Mouse (Mus musculus) WW6 (cell line): ENCODE measurements around the gene Syce3.
A peak's percentile ranks its signal among the peaks of the same experiment; 100 is the strongest.

Experiments
- DNase-seq: peaks from one replicate; pipeline ENCODE4 v3.0.0-alpha.2; 2013; ENCODE audit warnings: low read depth, low spot score

Gene Syce3

DNA sequence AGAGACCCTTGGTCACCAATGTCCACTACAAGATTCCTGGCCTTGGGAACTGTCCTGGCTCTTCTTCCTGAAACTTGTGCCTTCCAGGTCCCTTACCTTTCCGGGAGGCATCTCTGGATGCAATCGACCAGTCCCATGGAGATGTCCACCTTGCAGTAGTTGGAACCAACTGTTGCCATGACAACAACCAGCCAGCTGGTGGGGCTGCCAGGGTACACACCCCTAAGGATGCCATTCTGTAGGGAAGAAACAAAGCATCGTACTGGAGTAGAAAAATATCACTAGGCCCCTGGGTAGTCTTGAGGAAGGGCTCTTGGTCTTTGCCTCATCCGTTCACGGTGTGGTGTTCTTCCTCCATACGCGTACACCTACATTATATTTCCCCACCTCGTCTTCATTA lies 14.3 kb upstream of the Syce3 start:
- DNase-seq: no peak

DNA sequence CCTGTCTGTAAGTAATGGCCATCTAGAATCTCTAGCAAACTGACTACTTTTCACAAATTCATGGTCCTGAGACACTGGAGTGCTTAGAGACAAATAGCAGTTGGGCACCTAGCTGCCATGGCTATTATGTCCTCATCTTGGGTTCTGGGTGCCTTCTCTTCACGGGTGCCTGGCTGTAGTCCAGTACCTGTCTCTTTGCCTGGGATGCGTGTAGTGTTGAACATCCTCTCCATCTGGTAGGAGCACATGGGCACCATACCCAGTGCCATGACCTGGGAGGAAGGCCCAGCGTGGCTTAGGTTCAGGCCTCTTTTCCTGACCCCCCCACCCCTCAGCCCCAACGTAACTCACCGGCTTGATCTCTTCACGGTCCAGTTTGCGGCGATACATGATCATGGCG lies 11.6 kb upstream of the Syce3 start:
- no peak for DNase-seq

DNA sequence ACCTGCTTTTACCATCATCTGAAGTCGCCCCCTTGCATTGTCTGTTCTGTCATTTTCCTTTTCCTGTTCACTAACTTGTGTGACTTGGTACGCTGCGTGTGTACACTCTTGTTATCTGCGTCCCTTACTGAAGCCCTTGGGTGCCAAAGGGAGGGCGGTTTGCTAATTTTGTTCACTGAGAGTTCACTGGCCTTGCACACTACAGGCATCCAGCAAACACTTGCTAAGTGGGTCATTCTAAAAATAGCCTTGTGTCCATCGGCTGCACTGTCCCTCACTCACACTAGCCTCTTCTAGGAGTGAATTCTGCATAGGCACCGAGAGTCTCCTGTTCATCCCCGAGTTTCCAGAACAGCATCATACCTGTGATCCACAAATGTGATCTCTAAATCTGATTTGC lies 5.0 kb upstream of the Syce3 start:
- no peak for DNase-seq

DNA sequence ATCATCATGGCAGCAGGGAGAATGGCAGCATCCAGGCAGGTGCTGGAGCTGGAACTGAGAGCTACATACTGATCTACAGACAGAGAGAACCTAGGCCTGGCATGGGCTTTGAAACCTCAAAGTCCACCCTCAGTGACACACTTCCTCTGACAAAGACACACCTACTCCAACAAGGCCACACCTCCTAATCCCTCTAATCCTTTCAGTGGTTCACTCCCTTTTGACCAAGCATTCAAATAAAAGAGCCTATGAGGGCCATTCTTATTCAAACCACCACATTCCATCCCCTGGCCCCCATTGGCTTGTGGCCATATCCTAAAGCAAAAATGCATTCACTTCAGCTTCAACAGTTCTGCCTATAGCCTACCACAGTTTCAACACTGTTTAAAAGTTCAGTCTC lies 3.6 kb downstream of the Syce3 start:
- no peak for DNase-seq

DNA sequence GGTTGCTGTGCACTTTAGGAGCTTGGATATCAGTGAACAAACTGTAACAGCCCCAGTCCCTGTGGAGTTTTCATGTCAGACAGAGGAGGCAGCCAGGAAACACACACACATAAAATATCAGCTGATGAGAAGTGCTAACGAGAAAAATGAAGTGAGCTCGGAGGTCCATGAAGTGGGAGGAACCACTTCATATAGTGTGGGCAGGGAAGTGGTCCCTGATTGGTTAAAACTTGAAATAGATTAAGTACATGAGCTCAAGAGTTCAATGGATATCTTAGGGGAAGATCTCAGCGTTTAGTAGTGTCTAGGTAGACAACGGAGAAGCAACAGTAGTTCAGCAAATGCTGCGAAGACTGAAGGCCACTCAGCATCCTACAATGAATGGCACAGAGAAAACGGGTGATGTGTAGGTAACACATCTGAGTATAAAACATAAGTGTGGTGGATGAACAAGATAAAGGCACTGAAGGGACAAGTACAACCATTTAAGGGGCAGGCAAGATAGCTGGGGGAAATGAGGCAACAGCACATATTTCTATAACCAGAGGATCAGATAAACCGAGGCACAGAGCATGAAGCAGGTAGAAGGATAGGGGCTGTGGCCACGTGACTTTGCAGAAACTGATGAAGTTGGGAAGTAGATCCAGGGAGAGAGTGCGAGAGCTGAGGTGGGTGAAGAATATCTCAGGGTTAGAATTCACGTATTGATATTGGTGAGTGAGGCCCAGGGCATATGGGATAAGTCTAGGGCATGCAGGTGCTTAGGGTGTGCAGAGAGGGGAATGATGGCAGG lies 5.3 kb downstream of the Syce3 start:
- no peak for DNase-seq

DNA sequence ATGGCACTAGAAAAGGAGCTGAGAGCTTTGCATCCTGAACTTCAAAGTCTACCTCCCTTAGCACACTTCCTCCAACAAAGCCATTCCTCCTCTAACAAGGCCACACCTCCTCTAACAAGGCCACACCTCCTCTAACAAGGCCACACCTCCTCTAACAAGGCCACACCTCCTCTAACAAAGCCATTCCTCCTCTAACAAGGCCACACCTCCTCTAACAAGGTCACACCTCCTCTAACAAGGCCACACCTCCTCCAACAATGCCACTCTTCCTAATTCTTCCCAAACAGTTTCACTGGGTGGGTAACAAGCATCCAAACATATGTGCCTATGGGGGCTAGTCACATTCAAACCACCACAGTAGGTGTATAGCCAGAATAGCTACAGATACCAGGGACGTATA lies 7.8 kb downstream of the Syce3 start:
- no peak for DNase-seq

DNA sequence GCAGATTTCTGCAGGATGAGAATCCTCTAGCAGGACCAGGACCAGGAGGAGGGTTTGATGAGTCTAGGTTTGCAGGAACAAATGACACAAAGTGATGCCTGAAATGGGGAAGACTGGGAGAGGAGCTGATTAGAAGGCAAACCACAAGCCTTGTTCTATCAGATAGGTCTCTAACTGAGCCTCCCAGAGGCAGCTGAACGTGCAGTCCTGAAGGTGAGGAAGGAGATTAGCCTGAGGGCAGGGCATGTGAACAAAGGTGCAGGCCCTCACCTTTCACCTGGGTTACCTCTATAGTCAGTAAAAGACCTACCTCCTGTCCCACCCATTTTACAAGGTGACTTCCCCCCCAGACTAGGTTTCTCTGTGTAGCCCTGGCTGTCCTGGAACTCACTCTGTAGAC lies 10.6 kb downstream of the Syce3 start:
- no peak for DNase-seq

DNA sequence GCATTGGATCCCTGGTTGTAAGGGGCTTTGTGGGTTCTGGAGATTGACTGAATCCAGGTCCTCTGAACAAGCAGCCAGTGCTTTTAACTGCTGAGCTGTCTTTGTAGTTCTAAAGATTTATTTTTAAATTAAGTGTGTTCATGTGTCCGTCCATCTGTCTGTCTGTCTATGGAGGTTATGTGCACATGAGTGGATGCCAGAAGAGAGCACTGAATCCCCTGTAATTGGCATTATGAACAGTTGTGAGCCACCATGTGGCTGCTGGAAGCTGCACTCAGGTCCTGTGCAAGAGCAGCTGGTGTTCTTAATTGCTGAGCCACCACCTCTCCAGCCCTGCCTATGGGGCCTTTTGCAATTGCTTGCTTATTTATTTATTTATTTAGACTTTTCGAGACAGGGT lies 12.2 kb downstream of the Syce3 start:
- DNase-seq: no peak

DNA sequence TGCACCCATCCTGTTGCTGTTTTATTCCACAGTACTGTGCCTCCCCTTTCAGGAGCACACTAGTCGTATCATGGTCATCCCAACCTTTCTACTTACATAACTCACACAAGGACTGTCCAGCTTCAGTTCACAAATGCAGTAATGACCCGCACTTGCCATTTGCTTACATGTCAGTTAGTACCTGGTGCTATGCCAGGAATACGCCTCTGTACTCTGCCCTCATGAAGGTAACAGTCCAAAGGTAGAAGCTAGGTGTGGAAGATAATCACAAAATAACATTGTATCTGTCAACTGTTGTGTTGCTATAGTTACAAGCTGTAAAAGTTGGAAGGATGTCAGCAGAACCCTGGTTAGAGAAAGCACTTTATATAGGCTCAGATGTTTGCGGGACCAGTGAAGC lies 13.4 kb downstream of the Syce3 start:
- DNase-seq: no peak

DNA sequence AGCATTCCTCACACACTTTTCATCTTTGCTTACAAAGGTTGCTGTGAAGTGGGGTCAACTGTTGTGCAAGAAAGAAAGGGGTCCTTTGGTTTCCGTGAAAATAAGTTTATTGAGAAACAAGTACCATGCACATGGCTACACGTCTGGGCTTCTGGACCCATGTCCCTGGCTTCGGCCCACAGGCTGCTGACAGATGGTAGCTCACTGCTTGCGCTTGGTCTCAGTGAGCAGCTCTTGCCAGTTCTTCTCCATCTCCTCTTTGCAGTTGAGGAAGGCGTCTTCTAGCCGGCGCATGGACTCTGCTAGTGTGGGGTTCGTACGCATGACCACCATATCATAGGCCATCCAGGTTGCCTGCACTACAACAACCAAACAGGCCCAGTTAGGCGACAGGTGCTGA lies 20.2 kb downstream of the Syce3 start:
- DNase-seq: no peak

DNA sequence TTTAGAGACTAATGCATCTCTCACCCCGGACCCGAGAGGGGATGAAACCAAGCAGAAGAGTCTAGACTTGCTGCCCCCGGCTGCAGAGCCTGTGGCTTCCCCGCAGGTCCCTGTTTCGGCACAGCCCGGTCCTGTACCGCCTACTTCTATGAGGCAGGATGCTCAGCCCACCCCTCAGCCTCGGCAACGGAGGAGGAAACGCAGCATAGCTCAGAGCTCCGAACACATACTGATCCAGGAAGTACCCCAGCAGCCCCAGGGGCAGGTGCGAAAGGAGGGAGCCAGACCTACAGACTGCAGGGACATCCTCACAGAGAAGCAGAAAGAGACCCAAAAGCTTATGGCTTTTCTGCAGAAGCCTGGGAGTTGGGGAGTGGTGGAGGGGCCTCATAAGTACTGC lies 23.2 kb downstream of the Syce3 start:
- no peak for DNase-seq

DNA sequence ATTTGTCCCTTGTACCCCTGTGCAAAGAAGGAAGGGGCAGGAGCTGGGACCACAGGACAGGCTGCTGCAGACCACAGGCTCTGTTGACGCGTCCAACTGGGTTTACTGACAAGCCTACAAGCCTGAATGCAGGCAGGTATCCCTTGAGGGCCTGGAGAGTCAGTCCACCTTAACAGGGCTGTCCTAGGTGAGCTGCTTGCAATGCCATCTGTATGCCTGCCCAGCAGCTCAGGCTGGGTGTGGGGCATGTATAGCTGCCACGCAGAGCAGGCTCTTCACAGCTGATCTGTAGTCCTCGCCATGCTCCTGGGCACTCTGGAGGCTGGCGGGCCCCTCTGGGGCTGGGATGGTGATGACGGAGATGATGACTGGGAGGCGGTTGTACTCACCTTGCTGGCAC lies 25.7 kb downstream of the Syce3 start, which contains the start of gene Klhdc7b:
TSS of gene Klhdc7b (plus strand) at position 301 of the 400 bp plus-strand sequence.
- no peak for DNase-seq

DNA sequence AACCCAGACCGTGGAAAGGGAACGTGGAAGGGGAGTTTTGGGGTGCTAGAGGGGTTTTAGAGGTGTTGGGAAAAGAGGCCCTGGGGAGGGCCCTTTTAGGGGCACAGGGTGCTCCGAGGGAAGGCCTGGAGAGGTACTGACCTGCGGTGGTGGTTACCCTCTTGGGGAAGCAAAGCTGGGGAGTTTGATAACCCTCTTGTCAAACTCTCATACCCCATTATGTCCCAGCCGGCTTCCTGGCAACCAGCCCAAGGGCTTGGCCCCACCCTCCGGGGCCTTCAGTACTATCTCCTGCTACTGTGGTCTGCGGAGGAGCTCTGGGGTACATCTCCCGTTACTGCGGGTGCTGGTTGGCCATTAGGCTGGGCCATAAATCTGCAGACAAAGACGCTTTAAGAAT lies 30.9 kb downstream of the Syce3 start:
- DNase-seq: no peak

DNA sequence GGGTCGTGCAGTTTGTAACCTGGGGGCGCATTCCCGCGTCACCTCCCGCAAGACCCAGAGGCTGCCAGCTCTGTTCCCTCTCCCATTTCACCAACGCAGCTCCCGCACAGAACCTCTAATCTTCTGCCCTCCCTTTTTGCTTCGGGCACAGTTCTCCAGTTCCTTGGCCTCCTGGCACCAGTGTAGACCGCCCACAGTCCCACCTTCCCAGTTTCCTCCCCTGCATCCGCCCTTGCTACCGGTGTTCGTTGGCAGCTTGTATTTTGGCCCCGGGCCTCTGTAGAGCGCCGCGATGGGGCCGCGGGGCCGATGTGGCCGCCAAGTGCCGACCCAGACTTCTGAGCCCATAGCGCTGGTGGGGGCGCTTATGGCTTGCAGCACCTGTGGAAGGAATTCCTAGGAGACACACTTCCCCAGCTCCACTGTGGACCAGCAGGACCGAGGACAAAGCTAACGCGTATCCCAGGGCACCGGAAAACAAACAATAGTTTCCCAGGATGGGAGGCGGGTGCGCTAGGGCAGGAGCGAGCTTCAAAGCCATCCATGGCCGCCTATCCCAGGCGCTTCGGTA lies 31.4 kb downstream of the Syce3 start, which contains the start of gene Odf3b:
TSS of gene Odf3b (minus strand) at position 452 of the 571 bp plus-strand sequence.
- no peak for DNase-seq

DNA sequence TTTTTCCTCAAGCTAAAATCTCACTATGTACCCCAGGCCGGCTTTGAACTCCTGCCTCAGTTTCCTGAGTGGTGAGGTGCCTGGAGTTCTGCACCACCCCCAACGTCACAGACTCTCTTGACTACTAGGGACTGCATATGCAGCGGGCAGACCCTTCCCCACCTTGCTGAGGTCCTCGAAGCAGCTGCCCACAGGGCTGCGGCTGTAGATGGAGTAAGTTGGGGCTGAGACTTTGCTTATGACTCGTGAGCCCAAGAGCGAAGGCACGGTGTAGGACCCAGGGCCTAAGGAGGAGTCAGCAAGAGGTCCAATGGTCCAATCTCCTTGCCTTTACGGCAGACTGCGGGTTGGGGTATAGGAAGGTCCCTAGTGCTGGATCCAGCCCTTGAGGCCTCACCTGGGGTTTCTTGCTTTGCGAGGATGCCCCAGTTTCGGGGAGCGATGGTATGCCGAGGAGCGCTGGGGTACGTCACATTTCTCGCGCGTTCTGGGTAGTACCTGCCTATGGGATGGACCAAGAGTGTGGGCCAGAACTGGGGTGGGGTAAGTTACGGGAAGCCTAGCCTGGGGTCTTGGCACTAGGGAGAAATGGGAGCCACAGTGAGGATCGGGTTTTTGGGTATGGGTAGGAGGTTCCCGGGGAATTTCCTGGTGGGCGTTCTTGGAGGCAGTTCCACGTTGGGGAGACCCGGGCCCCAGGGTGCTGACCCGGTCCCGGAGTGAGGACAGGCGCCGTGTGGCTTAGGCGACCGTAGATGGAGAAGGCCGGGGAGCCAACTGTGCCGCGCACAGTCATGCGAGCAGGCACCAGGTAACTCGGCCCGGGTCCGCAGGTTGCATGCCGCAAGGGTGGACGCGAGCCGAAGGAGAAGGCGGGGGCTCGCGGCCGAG lies 32.1 kb downstream of the Syce3 start:
- DNase-seq: no peak

DNA sequence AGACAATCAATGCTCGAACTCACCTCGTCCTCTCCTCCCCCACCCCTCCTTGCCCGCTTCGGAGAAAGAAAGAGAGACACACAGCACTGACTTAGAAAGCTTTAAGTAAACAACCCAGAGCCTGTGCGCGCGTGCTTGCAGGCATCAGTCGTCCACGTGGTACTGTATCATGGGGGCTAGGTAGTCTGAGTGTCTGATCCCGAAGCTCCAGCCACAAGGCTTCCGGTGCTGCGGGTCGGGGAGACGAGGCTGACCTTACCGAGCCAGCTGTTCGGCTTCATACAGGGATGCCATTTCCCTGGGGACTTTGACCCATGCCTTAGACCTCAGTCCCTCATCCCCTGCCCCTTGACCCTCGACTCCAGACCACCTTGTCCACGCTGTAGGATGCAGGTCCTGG lies 32.9 kb downstream of the Syce3 start:
- DNase-seq: no peak

DNA sequence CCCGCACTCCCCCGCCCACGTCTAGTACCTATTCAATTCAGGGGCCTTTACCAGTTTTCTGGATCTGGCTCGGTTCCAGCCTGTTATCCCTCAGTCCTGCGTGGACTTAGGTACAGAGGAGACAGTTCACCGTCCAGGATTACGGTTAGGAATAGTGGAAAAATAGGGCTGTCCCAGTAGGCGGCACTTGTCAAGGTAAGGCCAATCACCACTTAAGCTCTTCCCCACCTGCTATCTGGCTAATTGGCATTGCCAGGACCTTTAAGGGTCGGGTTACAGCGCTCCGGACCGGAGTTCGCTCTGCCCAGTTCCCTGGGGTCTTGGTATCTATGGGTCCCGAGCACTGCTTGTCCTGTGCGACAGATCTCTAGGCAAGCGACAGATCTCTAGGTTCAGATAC lies 33.3 kb downstream of the Syce3 start, which contains the start of gene Tymp:
TSS of gene Tymp (minus strand) at position 83 of the 400 bp plus-strand sequence.
- no peak for DNase-seq

DNA sequence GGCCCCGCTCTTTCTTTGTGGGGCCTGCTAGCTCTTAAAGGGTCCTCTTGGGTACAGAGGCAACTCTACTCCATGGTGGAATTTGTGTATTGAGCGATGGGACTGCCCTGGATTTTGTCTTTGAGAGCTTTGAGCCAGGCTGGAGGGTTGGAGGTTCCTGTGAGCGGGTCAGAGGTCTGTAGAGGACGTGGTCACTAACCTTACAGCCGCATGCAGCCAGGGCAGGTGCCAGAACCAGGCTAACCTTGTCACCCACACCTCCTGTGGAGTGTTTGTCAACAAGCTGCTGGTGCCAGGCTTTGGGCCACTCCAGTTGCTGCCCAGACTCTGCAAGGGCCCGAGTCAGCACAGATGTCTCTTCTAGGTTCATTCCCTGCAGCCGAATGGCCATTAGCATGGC lies 34.3 kb downstream of the Syce3 start:
- no peak for DNase-seq

DNA sequence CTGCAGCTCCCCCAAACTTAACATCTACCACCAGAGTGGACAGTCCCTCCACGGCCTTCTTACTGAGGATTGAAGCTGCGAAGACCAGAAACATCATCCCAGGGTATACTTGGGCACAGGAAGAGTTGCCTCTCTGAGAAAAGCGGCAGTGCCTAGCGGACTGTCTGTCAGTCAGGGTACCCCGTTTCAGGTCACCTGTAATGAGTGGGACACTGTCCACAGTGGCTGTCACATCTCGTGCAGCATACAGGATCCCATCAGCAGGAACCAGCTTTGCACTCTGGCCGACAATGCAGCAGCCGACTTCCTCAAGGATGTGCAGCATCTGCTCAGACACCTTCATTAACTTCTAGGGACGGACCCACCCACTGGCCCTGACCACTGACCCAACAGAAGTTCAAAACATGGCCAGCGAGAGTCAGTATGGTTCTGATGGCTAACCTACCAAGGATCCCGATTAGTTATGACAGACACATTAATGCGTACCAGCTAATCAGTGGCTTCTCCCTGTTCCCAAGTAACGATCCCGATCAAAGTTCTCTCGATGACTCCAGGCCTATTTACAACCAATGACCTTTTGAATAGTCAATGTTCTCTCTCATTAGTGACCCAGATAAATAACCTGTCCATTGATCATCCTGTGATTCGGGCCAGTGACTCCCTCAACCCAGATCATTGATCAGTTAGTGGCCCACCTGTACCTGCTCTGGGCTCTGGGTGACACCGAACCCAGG lies 35.3 kb downstream of the Syce3 start:
- DNase-seq: no peak

DNA sequence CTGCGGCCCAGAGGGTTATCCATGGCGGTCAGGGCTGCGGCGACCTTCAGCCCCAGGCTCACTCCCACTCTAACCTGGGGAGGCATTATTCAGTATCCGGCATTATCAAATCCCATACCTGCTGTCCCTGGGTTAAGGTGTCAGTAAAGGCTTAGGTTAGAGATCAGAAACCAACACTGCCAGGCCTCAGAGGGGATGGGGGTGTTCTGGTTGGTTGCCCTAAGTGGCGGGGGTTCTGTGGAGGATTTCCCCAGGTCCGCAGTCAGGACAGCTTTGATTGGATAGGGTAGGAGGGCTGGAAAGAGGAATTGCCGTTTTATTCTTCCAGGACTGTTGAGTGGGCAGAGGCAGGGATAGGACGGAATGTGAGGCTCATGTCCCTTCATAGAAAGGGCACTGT lies 36.0 kb downstream of the Syce3 start:
- no peak for DNase-seq

DNA sequence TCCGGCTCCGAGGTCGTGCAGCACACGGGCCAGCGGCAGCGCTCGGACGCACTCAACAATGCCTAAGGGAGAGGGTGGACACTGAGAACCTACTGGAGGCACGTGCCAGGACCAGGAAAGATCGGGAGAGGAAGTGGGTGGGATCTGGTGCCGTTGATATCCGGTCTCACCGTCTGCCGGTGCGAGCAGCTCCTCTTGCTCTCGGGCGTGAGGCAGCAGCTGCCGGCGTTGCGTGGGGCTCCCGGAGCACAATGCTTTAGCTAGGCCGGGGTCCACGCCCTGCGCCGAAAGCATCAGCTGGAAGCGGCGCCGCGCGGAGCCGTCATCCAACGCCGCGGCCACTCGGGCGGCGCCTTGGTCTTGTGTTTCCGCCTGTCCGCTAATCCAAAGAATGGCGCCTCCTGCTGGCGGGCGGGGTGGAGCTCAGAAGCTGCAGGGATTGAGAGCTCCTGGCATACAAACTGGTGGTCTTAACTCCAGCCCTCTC lies 36.5 kb downstream of the Syce3 start, which contains the start of gene Sco2:
TSS of gene Sco2 (minus strand) at position 85 of the 487 bp plus-strand sequence.
- peak; percentile 86 for DNase-seq
